ENCODE assay signal across 11 mouse cellular contexts in the genomic region with DNA sequence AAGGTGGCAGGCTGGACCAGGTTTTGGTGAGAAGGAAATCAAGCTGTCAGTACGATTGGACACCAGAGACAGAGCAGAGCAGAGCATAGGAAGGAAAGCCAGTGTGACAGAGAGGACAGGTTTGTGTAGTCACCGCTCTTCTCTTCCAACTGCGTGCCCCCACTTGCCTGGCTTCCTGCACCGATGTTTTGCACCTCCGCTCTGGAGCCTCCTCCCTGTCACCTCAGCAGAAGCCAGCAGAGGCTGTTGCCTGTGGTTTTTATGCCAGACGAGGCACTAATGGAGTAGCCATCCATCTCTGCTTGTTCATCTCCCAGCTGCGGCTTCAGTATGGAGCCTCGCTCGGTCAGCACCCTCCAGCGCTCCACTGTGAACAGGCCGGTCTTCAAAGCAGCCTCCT. TPM values are rescaled to one million over a fixed set of nuclear protein-coding genes. Genes with fewer than 3 reads are reported as not detected.
A peak's percentile ranks its signal among the peaks of the same experiment; 100 is the strongest.
DNase-seq lines count a peak whose midpoint lies in the region; ATAC-seq and TF ChIP-seq lines count a peak whose summit lies in the region.
"Had no signal": no experiment of that assay in that cellular context is flagged by ENCODE, and none has a peak within 500 bp of the region (broad histone marks: within the 10 kb centered on the region; RNA-seq: fewer than 3 reads in every experiment).

No protein-coding gene starts in this region.

- H3K4me1 ChIP-seq in heart, embryonic 14.5 days (ENCODE audit: control insufficient read depth in 2 of 2, insufficient read depth in 2 of 2, low read length in 2 of 2), result peaks cover 18 to 26% of the 10 kb centered on the region in 2 experiments
- peaks cover 56% of the 10 kb centered on the region for H3K4me1 ChIP-seq in E14TG2a.4 (replicated peaks; ENCODE audit: low read depth, low read length)
- H3K4me1 ChIP-seq in embryonic facial prominence, embryonic 14.5 days (ENCODE audit: control insufficient read depth, insufficient read depth, low read length), result peaks cover 28% of the 10 kb centered on the region
- peaks cover 14% of the 10 kb centered on the region for H3K4me1 ChIP-seq in midbrain, embryonic 14.5 days (ENCODE audit: control insufficient read depth, insufficient read depth, low read length)
- no peaks in the 10 kb centered on the region for H3K4me1 ChIP-seq in cerebellum, adult 2 months (ENCODE audit: control insufficient read depth, insufficient read depth, low read length)

- intact Hi-C loops in heart, postnatal 36 days (cut with DNase I), result no loop called here

- H3K4me2 ChIP-seq in heart, embryonic 14.5 days (ENCODE audit: low read length), result peak overlapping the region; percentile 82
- peak overlapping the region; percentile 70 for H3K4me2 ChIP-seq in embryonic facial prominence, embryonic 14.5 days (ENCODE audit: low read depth, low read length)
- peak overlapping the region; percentile 60 for H3K4me2 ChIP-seq in midbrain, embryonic 14.5 days (ENCODE audit: low read length)

- no peak for TF ChIP-seq CTCF in E14TG2a.4 (conservative IDR thresholded peaks at IDR 0.05; ENCODE audit: low read length)
- no peak for TF ChIP-seq CTCF in cerebellum, adult 2 months (IDR thresholded peaks at IDR 0.05; ENCODE audit: borderline replicate concordance, insufficient read depth, low read depth, low read length)

- H3K9me3 ChIP-seq in heart, embryonic 14.5 days (ENCODE audit: control insufficient read depth, low read length), result no peaks in the 10 kb centered on the region
- H3K9me3 ChIP-seq in E14TG2a.4 (ENCODE audit: low read length), result peaks cover 5% of the 10 kb centered on the region; the same call in 1 of the 2 replicates
- H3K9me3 ChIP-seq in embryonic facial prominence, embryonic 14.5 days (ENCODE audit: control insufficient read depth, low read length), result no peaks in the 10 kb centered on the region
- no peaks in the 10 kb centered on the region for H3K9me3 ChIP-seq in midbrain, embryonic 14.5 days (ENCODE audit: control insufficient read depth, low read length)

- peak overlapping the region; percentile 79 for H3K9ac ChIP-seq in heart, embryonic 14.5 days (ENCODE audit: low read length)
- no peak overlapping the region for H3K9ac ChIP-seq in embryonic facial prominence, embryonic 14.5 days (ENCODE audit: low read depth, low read length)
- no peak overlapping the region for H3K9ac ChIP-seq in midbrain, embryonic 14.5 days (replicated peaks; ENCODE audit: low read length)

- 41% methylated on average over 11 of the region's 11 CpGs for WGBS in heart, embryonic 14.5 days
- WGBS in embryonic facial prominence, embryonic 14.5 days, result 61% methylated on average over 11 of the region's 11 CpGs
- 55% methylated on average over 11 of the region's 11 CpGs for WGBS in midbrain, embryonic 14.5 days
- 65% methylated on average over 11 of the region's 11 CpGs for WGBS in cerebellum, adult 2 months

- DNase-seq in heart, postnatal 36 days, result no peak
- DNase-seq in embryonic facial prominence, embryonic 14.5 days (ENCODE audit: low spot score), result peak; percentile 53
- no peak for DNase-seq in midbrain, embryonic 14.5 days
- DNase-seq in thymus, adult 18-20 months, result no peak
- no peak for DNase-seq in cerebellum, adult 2 months
- DNase-seq: adrenal gland, adult 8-10 months; gastrocnemius, postnatal 25 days; lung, adult 2 months had no signal

- no peak for TF ChIP-seq POLR2A in cerebellum, adult 2 months (IDR thresholded peaks at IDR 0.05; ENCODE audit: borderline replicate concordance, insufficient read depth, low read length)

- ATAC-seq in heart, embryonic 14.5 days (ENCODE audit: insufficient number of reproducible peaks, insufficient read depth, low FRiP score, low read depth), result no peak
- ATAC-seq in embryonic facial prominence, embryonic 14.5 days (ENCODE audit: low read depth), result no peak
- ATAC-seq in midbrain, embryonic 14.5 days (ENCODE audit: low FRiP score, low TSS enrichment), result no peak
- ATAC-seq in granulocyte monocyte progenitor cell, adult 5-6 weeks (replicated peaks; ENCODE audit: poor library complexity, severe bottlenecking), result no peak

- no peaks in the 10 kb centered on the region for H3K27me3 ChIP-seq in heart, embryonic 14.5 days (ENCODE audit: control insufficient read depth, insufficient read depth, low read length)
- H3K27me3 ChIP-seq in E14TG2a.4 (ENCODE audit: insufficient read depth, low read length), result peaks cover 71% of the 10 kb centered on the region
- H3K27me3 ChIP-seq in embryonic facial prominence, embryonic 14.5 days (replicated peaks; ENCODE audit: control insufficient read depth, insufficient read depth, low read length), result no peaks in the 10 kb centered on the region
- H3K27me3 ChIP-seq in midbrain, embryonic 14.5 days (ENCODE audit: control insufficient read depth, insufficient read depth, low read length), result peaks cover 5% of the 10 kb centered on the region; the same call in 1 of the 2 replicates
- H3K27me3 ChIP-seq in cerebellum, adult 2 months (ENCODE audit: control insufficient read depth, insufficient read depth, low read length), result no peaks in the 10 kb centered on the region

- H3K27ac ChIP-seq in heart, embryonic 14.5 days (replicated peaks in 1 of 2; ENCODE audit: control insufficient read depth in 1 of 2, insufficient read depth in 1 of 2, low read depth in 2 of 2, low read length in 2 of 2), result no peak overlapping the region
- peak overlapping the region; percentile 33 for H3K27ac ChIP-seq in embryonic facial prominence, embryonic 14.5 days (replicated peaks; ENCODE audit: low read depth, low read length)
- no peak overlapping the region for H3K27ac ChIP-seq in midbrain, embryonic 14.5 days (replicated peaks; ENCODE audit: low read depth, low read length)
- no peak overlapping the region for H3K27ac ChIP-seq in cerebellum, adult 2 months (ENCODE audit: insufficient read depth, low read length)

- H3K4me3 ChIP-seq in heart, embryonic 14.5 days (ENCODE audit: control insufficient read depth in 1 of 2, insufficient read depth in 1 of 2, low read depth in 1 of 2, low read length in 2 of 2), result peak overlapping the region in 1 of 2 experiments; percentile 39; a peak in 1 of 4 replicates
- peak overlapping the region; percentile 77 for H3K4me3 ChIP-seq in E14TG2a.4 (replicated peaks; ENCODE audit: low read length)
- H3K4me3 ChIP-seq in embryonic facial prominence, embryonic 14.5 days (ENCODE audit: low read depth, low read length), result no peak overlapping the region
- H3K4me3 ChIP-seq in midbrain, embryonic 14.5 days (replicated peaks; ENCODE audit: low read depth, low read length), result no peak overlapping the region
- no peak overlapping the region for H3K4me3 ChIP-seq in cerebellum, adult 2 months (replicated peaks; ENCODE audit: insufficient read depth, low read depth, low read length)

- H3K36me3 ChIP-seq in heart, embryonic 14.5 days (ENCODE audit: control insufficient read depth, insufficient read depth, low read length), result peaks cover 19% of the 10 kb centered on the region
- no peaks in the 10 kb centered on the region for H3K36me3 ChIP-seq in E14TG2a.4 (ENCODE audit: insufficient read depth, low read length)
- H3K36me3 ChIP-seq in embryonic facial prominence, embryonic 14.5 days (ENCODE audit: control insufficient read depth, insufficient read depth, low read length), result peaks cover 22% of the 10 kb centered on the region
- no peaks in the 10 kb centered on the region for H3K36me3 ChIP-seq in midbrain, embryonic 14.5 days (ENCODE audit: control insufficient read depth, insufficient read depth, low read length)

RNA-seq across cellular contexts. Expression of a gene that starts 7.6 kb away (rescaled TPM):
- polyA plus RNA-seq in heart, embryonic 14.5 days (2014; fragmentation: Nextera tagmentation; extraction: Ambion mirVana), result 9.9 and 11.6 TPM in 2 replicates
- total RNA-seq in heart, postnatal 36 days (2021), result 1 to 10 TPM; 4.6 to 5.5 TPM
- polyA plus RNA-seq in embryonic facial prominence, embryonic 14.5 days (2014; fragmentation: Nextera tagmentation; extraction: Ambion mirVana), result 25.8 and 30.4 TPM in 2 replicates
- 5.0 and 8.8 TPM in 2 replicates for polyA plus RNA-seq in midbrain, embryonic 14.5 days (2014; fragmentation: Nextera tagmentation; extraction: Ambion mirVana)
- total RNA-seq in granulocyte monocyte progenitor cell, adult 5-6 weeks (2014; fragmentation: Nextera tagmentation), result 5.1 and 8.7 TPM in 2 replicates
- 2.1 and 5.0 TPM in 2 replicates for total RNA-seq in granulocyte monocyte progenitor cell, adult 5-6 weeks (2017)
- 88.8 and 97.2 TPM in 2 replicates for polyA plus RNA-seq in cerebellum, adult 2 months (2012; rRNA removed)

RNA-seq across cellular contexts. Expression of a gene that starts 13.3 kb away (rescaled TPM):
- polyA plus RNA-seq in heart, embryonic 14.5 days (2014; fragmentation: Nextera tagmentation; extraction: Ambion mirVana), result 6.0 and 6.2 TPM in 2 replicates
- total RNA-seq in heart, postnatal 36 days (2021), result 1 to 10 TPM; 1.4 to 1.5 TPM
- 5.8 and 7.0 TPM in 2 replicates for polyA plus RNA-seq in embryonic facial prominence, embryonic 14.5 days (2014; fragmentation: Nextera tagmentation; extraction: Ambion mirVana)
- polyA plus RNA-seq in midbrain, embryonic 14.5 days (2014; fragmentation: Nextera tagmentation; extraction: Ambion mirVana), result 19.4 and 30.3 TPM in 2 replicates
- not detected in 2 replicates for total RNA-seq in granulocyte monocyte progenitor cell, adult 5-6 weeks (2014; fragmentation: Nextera tagmentation)
- total RNA-seq in granulocyte monocyte progenitor cell, adult 5-6 weeks (2017), result 0.04 TPM in 1 of 2 replicates, not detected in the other
- polyA plus RNA-seq in cerebellum, adult 2 months (2012; rRNA removed), result 22.7 and 29.1 TPM in 2 replicates

RNA-seq across cellular contexts. Expression of a gene that starts 13.3 kb away (rescaled TPM):
- 0.31 and 0.43 TPM in 2 replicates for polyA plus RNA-seq in heart, embryonic 14.5 days (2014; fragmentation: Nextera tagmentation; extraction: Ambion mirVana)
- total RNA-seq in heart, postnatal 36 days (2021), result under 1 TPM; 0.16 to 0.39 TPM
- polyA plus RNA-seq in embryonic facial prominence, embryonic 14.5 days (2014; fragmentation: Nextera tagmentation; extraction: Ambion mirVana), result 3.1 and 6.3 TPM in 2 replicates
- polyA plus RNA-seq in midbrain, embryonic 14.5 days (2014; fragmentation: Nextera tagmentation; extraction: Ambion mirVana), result 5.9 and 7.1 TPM in 2 replicates
- 0.51 TPM in 1 of 2 replicates, not detected in the other for total RNA-seq in granulocyte monocyte progenitor cell, adult 5-6 weeks (2014; fragmentation: Nextera tagmentation)
- total RNA-seq in granulocyte monocyte progenitor cell, adult 5-6 weeks (2017), result not detected in 2 replicates
- polyA plus RNA-seq in cerebellum, adult 2 months (2012; rRNA removed), result 6.6 and 8.1 TPM in 2 replicates
- total RNA-seq: gastrocnemius, postnatal 25 days had no signal

RNA-seq across cellular contexts. Expression of a gene that starts 17.7 kb away (rescaled TPM):
- 10.3 and 11.3 TPM in 2 replicates for polyA plus RNA-seq in heart, embryonic 14.5 days (2014; fragmentation: Nextera tagmentation; extraction: Ambion mirVana)
- total RNA-seq in heart, postnatal 36 days (2021), result 10 to 100 TPM; 14.5 to 16.0 TPM
- 13.6 and 14.1 TPM in 2 replicates for polyA plus RNA-seq in embryonic facial prominence, embryonic 14.5 days (2014; fragmentation: Nextera tagmentation; extraction: Ambion mirVana)
- 13.1 and 14.2 TPM in 2 replicates for polyA plus RNA-seq in midbrain, embryonic 14.5 days (2014; fragmentation: Nextera tagmentation; extraction: Ambion mirVana)
- 17.2 and 22.8 TPM in 2 replicates for total RNA-seq in granulocyte monocyte progenitor cell, adult 5-6 weeks (2014; fragmentation: Nextera tagmentation)
- 32.9 and 47.6 TPM in 2 replicates for total RNA-seq in granulocyte monocyte progenitor cell, adult 5-6 weeks (2017)
- 25.1 and 25.3 TPM in 2 replicates for polyA plus RNA-seq in cerebellum, adult 2 months (2012; rRNA removed)

RNA-seq across cellular contexts. Expression of a gene that starts 21.5 kb away (rescaled TPM):
- polyA plus RNA-seq in heart, embryonic 14.5 days (2014; fragmentation: Nextera tagmentation; extraction: Ambion mirVana), result 76.0 and 94.5 TPM in 2 replicates
- 10 to 100 TPM; 71.0 to 71.7 TPM for total RNA-seq in heart, postnatal 36 days (2021)
- polyA plus RNA-seq in embryonic facial prominence, embryonic 14.5 days (2014; fragmentation: Nextera tagmentation; extraction: Ambion mirVana), result 61.8 and 82.1 TPM in 2 replicates
- 155 and 157 TPM in 2 replicates for polyA plus RNA-seq in midbrain, embryonic 14.5 days (2014; fragmentation: Nextera tagmentation; extraction: Ambion mirVana)
- total RNA-seq in granulocyte monocyte progenitor cell, adult 5-6 weeks (2014; fragmentation: Nextera tagmentation), result 31.4 and 38.9 TPM in 2 replicates
- total RNA-seq in granulocyte monocyte progenitor cell, adult 5-6 weeks (2017), result 77.6 and 91.3 TPM in 2 replicates
- polyA plus RNA-seq in cerebellum, adult 2 months (2012; rRNA removed), result 88.2 and 93.1 TPM in 2 replicates
